Mouse (Mus musculus) E14TG2a.4 (cell line): ENCODE measurements around the gene Ptpa.

ENCODE experiments used
- H3K27me3 ChIP-seq: 2 replicates; pipeline ENCODE4 v1.6.1; 2014; ENCODE audit warnings: low read length, control low read depth; ENCODE audit not compliant: insufficient read depth
- H3K36me3 ChIP-seq: 2 replicates; pipeline ENCODE4 v1.6.1; 2014; ENCODE audit warnings: low read length, control low read depth; ENCODE audit not compliant: insufficient read depth
- H3K4me1 ChIP-seq: replicated peaks from 2 replicates; pipeline ENCODE4 v1.6.1; 2014; ENCODE audit warnings: low read depth, low read length, control low read depth
- H3K4me3 ChIP-seq: replicated peaks from 2 replicates; pipeline ENCODE4 v1.5.1; 2014; ENCODE audit warnings: mild to moderate bottlenecking, low read length
- H3K9me3 ChIP-seq: 2 replicates; pipeline ENCODE4 v1.6.1; 2014; ENCODE audit warnings: low read length, control low read depth
- CTCF ChIP-seq: conservative IDR thresholded peaks from 2 replicates; pipeline ENCODE4 v1.5.1; 2014; ENCODE audit warnings: low read length
- NANOG ChIP-seq: IDR thresholded peaks from 2 replicates; pipeline ENCODE4 v1.6.1; 2014; ENCODE audit warnings: borderline replicate concordance, low read length, mixed read lengths
- POU5F1 ChIP-seq: IDR thresholded peaks from 2 replicates; pipeline ENCODE4 v1.6.1; 2014; ENCODE audit warnings: low read length, borderline replicate concordance

Ptpa gene

DNA sequence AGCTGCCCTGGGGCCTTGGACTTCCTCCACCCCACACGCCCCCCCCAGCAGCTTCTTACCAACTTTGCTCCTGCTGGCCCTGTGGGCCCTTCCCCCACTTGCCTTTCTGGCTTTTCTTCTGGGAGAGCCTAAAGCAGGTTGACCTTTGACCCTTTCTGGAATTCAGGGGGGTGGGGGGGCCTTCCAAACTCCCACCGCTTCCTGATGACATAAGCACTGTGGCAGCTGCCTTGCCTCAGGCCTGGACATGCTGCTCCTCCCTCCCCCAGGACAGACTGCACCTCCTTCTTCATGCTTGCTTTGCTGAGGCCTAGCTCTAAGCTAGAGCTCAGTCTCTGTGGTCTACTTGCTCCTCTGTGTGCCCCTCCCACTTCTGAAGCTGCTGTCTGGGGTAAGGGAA is 29.5 kb downstream of the Ptpa start:
- Histone ChIP-seq H3K27me3 (no peaks in the 10 kb centered on the region), H3K4me1 (peaks cover 95% of the 10 kb centered on the region), H3K4me3 (peak overlapping the region; percentile 21; the same call in 1 of the 2 replicates), H3K9me3 (no peaks in the 10 kb centered on the region), H3K36me3 (peaks cover 85% of the 10 kb centered on the region)
- TF ChIP-seq CTCF (no peak), POU5F1 (no peak), NANOG (no peak)

DNA sequence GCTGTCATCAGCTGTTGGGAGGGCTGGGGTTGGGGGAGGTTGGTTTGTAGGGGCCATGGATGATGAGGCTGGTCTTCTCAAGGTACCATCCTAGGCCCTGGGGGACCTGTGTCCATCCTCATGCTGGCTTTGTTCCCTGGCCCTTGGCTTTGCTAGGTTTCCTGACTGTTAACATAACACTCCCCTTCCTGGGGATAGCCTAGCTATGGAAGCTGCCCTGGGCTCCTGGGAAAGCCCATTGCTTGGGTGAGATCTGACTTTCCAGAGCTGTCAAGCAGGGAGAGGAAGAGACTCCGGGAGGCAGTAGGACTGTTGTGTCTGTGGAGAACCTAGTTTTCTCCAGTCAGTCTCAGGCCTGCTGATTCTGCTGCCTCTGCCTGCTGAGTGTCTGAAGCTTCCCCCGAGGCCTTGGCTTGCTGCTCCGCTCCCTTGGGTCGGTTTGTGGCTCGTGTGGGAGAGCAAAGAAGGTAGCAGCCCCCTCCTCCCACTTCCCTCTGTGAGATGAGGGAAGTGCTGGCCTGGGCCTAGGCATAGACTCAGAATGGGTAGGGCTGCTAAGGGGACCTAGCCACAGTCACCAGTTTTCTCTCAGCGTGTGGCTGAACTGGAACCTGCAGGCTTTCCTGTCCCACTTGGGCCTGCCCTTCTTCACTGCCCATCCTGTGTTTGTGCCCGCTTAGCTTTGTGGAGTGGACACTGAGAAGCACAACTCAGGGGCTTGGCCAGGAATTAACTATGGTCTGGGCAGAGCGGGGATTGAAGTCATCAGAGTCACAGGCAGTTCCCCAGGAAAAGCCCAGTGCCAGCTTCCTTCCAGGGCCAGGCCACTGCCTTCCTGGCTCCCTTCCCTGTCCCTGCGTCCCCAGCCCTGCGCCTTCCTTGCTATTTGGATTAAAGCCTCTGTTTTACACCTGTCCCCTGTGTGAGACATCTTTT is 31.3 kb downstream of the Ptpa start:
- TF ChIP-seq POU5F1 (no peak), CTCF (no peak), NANOG (no peak)
- Histone ChIP-seq H3K27me3 (no peaks in the 10 kb centered on the region), H3K4me1 (peaks cover 88% of the 10 kb centered on the region), H3K9me3 (no peaks in the 10 kb centered on the region), H3K4me3 (no peak overlapping the region), H3K36me3 (peaks cover 77% of the 10 kb centered on the region)

GRCm38 (mm10) chr2:30448371-30448770 is 32.5 kb downstream of the Ptpa start:
- H3K4me1 ChIP-seq, result peaks cover 80% of the 10 kb centered on the region
- H3K27me3 ChIP-seq, result no peaks in the 10 kb centered on the region
- no peak for TF ChIP-seq NANOG
- TF ChIP-seq POU5F1, result no peak
- no peak for TF ChIP-seq CTCF
- peaks cover 65% of the 10 kb centered on the region for H3K36me3 ChIP-seq
- no peaks in the 10 kb centered on the region for H3K9me3 ChIP-seq
- H3K4me3 ChIP-seq, result no peak overlapping the region

GRCm38 (mm10) chr2:30450530-30450929 is 34.7 kb downstream of the Ptpa start:
- peak; percentile 97 for TF ChIP-seq CTCF
- no peak for TF ChIP-seq POU5F1
- TF ChIP-seq NANOG, result no peak
- H3K36me3 ChIP-seq, result peaks cover 43% of the 10 kb centered on the region
- peaks cover 58% of the 10 kb centered on the region for H3K4me1 ChIP-seq
- no peaks in the 10 kb centered on the region for H3K9me3 ChIP-seq
- no peaks in the 10 kb centered on the region for H3K27me3 ChIP-seq
- H3K4me3 ChIP-seq, result no peak overlapping the region

DNA sequence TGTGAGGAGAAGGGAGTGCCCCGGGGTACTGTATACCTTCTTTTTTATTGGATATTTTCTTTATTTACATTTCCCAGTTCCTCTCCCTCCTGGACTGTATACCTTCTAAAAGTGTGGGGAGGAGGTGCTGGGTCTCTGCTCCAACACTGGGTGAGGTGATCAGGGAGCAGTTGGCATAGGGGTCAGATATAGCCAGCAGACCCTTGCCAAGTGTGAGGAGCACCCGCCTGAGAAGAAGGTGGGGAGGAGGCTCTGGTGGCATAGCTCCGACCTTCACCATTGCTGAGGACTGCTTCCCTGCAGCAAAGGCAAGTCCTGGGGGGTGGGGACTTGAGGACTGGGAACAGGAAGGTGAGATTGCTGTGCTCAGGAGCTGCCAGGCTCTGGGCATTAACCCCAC is 35.7 kb downstream of the Ptpa start:
- Histone ChIP-seq H3K36me3 (peaks cover 33% of the 10 kb centered on the region), H3K9me3 (no peaks in the 10 kb centered on the region), H3K27me3 (no peaks in the 10 kb centered on the region), H3K4me3 (no peak overlapping the region), H3K4me1 (peaks cover 51% of the 10 kb centered on the region)
- TF ChIP-seq POU5F1, result no peak
- TF ChIP-seq NANOG, result no peak
- no peak for TF ChIP-seq CTCF

DNA sequence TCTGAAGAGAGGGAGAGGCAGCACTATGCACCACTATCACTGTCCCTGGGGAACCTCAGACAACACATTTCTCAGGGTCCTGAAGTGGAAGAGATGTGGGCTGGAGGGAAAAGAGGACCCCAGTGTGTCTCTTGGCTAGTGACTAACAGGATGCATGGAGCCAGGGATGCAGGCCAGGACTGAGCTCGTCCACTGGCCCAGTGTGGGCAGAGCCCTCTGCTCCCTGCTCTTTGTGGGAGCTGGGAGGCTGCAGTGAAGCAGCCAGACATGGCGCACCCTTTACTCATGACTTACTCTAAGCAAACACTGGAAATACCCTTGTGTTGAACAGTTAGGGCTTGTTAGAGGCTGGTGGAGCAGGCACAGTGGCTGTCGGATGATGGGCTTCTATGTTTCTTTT is 37.7 kb downstream of the Ptpa start:
- peaks cover 2% of the 10 kb centered on the region for H3K27me3 ChIP-seq
- TF ChIP-seq CTCF, result no peak
- TF ChIP-seq NANOG, result no peak
- no peak for TF ChIP-seq POU5F1
- H3K36me3 ChIP-seq, result peaks cover 13% of the 10 kb centered on the region
- H3K4me3 ChIP-seq, result no peak overlapping the region
- peaks cover 30% of the 10 kb centered on the region for H3K4me1 ChIP-seq
- H3K9me3 ChIP-seq, result no peaks in the 10 kb centered on the region

- TF ChIP-seq POU5F1 (no peak), NANOG (no peak), CTCF (no peak)
- Histone ChIP-seq H3K4me3 (no peak overlapping the region), H3K4me1 (peaks cover 27% of the 10 kb centered on the region), H3K9me3 (no peaks in the 10 kb centered on the region), H3K36me3 (peaks cover 6% of the 10 kb centered on the region), H3K27me3 (peaks cover 2% of the 10 kb centered on the region)
Measured at GRCm38 (mm10) chr2:30454587-30454986, 38.7 kb downstream of the Ptpa start.

- no peaks in the 10 kb centered on the region for H3K36me3 ChIP-seq
- TF ChIP-seq CTCF, result no peak
- no peak for TF ChIP-seq POU5F1
Measured at GRCm38 (mm10) chr2:30456104-30456980, 40.5 kb downstream of the Ptpa start.

More at GRCm38 (mm10) chr2:30456104-30456980, 40.5 kb downstream of the Ptpa start:
- Histone ChIP-seq H3K9me3 (no peaks in the 10 kb centered on the region), H3K4me3 (no peak overlapping the region), H3K27me3 (peaks cover 2% of the 10 kb centered on the region), H3K4me1 (peaks cover 19% of the 10 kb centered on the region)
